In the genomic region with DNA sequence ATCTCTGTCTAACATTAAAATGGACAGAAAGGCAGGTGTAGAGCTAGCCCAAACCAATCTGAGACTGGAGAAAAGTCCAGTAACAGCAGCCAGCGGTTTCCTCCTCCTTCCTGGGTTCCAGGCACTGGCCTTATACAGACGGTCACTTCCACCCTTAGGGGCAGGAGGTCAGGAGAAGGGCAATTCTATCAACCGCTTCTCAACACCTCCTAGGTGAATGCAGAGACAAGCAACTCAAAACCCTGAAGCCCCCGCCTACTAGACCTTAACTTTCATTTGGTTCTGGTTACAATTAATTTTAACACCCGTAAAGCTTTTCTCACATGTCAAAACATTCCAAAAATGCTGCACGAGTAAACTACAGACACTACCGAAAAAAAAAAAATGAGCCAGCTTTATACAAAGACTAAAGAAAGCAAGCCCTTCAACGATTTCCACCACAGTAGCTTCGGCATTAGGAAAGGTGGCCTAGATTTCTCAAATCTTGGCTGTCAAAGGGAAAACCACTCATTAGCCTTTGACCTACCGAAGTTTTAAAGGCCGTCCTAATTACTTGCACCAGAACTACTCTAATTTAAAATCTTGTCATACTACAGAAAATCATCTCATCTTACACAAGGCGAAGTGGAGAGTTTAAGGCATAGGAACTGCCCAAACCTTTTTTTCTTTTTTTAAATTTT, we compare ENCODE assay signal across 7 mouse cellular contexts. TPM values are rescaled to one million over a fixed set of nuclear protein-coding genes. Genes with fewer than 3 reads are reported as not detected.
A peak's percentile ranks its signal among the peaks of the same experiment; 100 is the strongest.
DNase-seq lines count a peak whose midpoint lies in the region; ATAC-seq and TF ChIP-seq lines count a peak whose summit lies in the region.

No protein-coding gene starts in this region.

- peak; percentile 49 for DNase-seq in 416B (ENCODE audit: low read depth)
- DNase-seq in CH12.LX (ENCODE audit: extremely low read depth), result no peak
- DNase-seq in cerebellum, postnatal 14 days, result no peak
- DNase-seq in testis, postnatal 14 days (ENCODE audit: low spot score), result no peak
- no peak for DNase-seq in layer of hippocampus, postnatal 10 days (ENCODE audit: low spot score in 2 of 2)

- under 1% methylated on average over 12 of the region's 12 CpGs for WGBS in forebrain, embryonic 13.5 days
- WGBS in liver, embryonic 16.5 days (ENCODE audit: insufficient replicate concordance), result 1% methylated on average over 12 of the region's 12 CpGs

- dilution Hi-C loops in CH12.LX (cut with MboI; ENCODE audit: extremely low pct_ligation_motif_present, extremely low pct_unique_long_range_greater_than_20kb, low sequenced_read_pairs), result no loop called here

- no peak for ATAC-seq in forebrain, embryonic 13.5 days
- no peak for ATAC-seq in liver, embryonic 16.5 days (ENCODE audit: low read depth)

- in situ Hi-C loops in CH12.LX (cut with MboI; ENCODE audit: low pct_ligation_motif_present, low pct_unique_long_range_greater_than_20kb, low sequenced_read_pairs), result no loop called here

- TF ChIP-seq RAD21 in CH12.LX (IDR thresholded peaks at IDR 0.05; ENCODE audit: low read depth, low read length), result no peak

- peaks cover 13 to 53% of the 10 kb centered on the region in 2 experiments for H3K4me1 ChIP-seq in CH12.LX (ENCODE audit: control insufficient read depth in 1 of 2, insufficient read depth in 2 of 2)
- H3K4me1 ChIP-seq in forebrain, embryonic 13.5 days, result peaks cover 44% of the 10 kb centered on the region
- peaks cover 30% of the 10 kb centered on the region for H3K4me1 ChIP-seq in liver, embryonic 16.5 days (ENCODE audit: control insufficient read depth, low read depth, low read length)

- no peak for TF ChIP-seq CTCF in CH12.LX (conservative IDR thresholded peaks at IDR 0.05 in 1 of 2, IDR thresholded peaks at IDR 0.05 in 1 of 2; ENCODE audit: low read depth in 2 of 2, low read length in 2 of 2)

- H3K36me3 ChIP-seq in CH12.LX (replicated peaks in 1 of 2; ENCODE audit: control insufficient read depth in 1 of 2, insufficient read depth in 1 of 2, low read length in 1 of 2), result peaks cover 0 to 10% of the 10 kb centered on the region in 2 experiments
- peaks cover 7% of the 10 kb centered on the region for H3K36me3 ChIP-seq in forebrain, embryonic 13.5 days (ENCODE audit: poor library complexity, severe bottlenecking)
- H3K36me3 ChIP-seq in liver, embryonic 16.5 days (ENCODE audit: control insufficient read depth, insufficient read depth), result no peaks in the 10 kb centered on the region

- no peak for TF ChIP-seq POLR2A in CH12.LX (IDR thresholded peaks at IDR 0.05; ENCODE audit: low read depth, low read length)

- H3K79me2 ChIP-seq in CH12.LX (replicated peaks; ENCODE audit: control insufficient read depth, extremely low read depth, insufficient read depth, poor library complexity, severe bottlenecking), result peaks cover 53% of the 10 kb centered on the region

- TF ChIP-seq EP300 in CH12.LX (IDR thresholded peaks at IDR 0.05; ENCODE audit: low read length), result no peak

- peak overlapping the region; percentile 100 for H3K9ac ChIP-seq in CH12.LX (ENCODE audit: insufficient read depth, low read depth)
- H3K9ac ChIP-seq in forebrain, embryonic 13.5 days, result peak overlapping the region; percentile 94
- peak overlapping the region; percentile 87 for H3K9ac ChIP-seq in liver, embryonic 16.5 days (ENCODE audit: low read depth, low read length)

- H3K27ac ChIP-seq in CH12.LX (ENCODE audit: insufficient read depth, low read depth), result no peak overlapping the region
- H3K27ac ChIP-seq in forebrain, embryonic 13.5 days, result peak overlapping the region; percentile 96
- H3K27ac ChIP-seq in liver, embryonic 16.5 days (ENCODE audit: low read length), result peak overlapping the region; percentile 84; the same call in 1 of the 2 replicates

- no peaks in the 10 kb centered on the region for H3K9me3 ChIP-seq in CH12.LX (replicated peaks; ENCODE audit: low read length)
- no peaks in the 10 kb centered on the region for H3K9me3 ChIP-seq in forebrain, embryonic 13.5 days (replicated peaks)
- H3K9me3 ChIP-seq in liver, embryonic 16.5 days (replicated peaks; ENCODE audit: control insufficient read depth, low read length), result no peaks in the 10 kb centered on the region

- peak overlapping the region; percentile 97 for H3K4me2 ChIP-seq in CH12.LX (ENCODE audit: insufficient read depth, low read depth, poor library complexity, severe bottlenecking)
- H3K4me2 ChIP-seq in forebrain, embryonic 13.5 days, result peak overlapping the region; percentile 98
- peak overlapping the region; percentile 71 for H3K4me2 ChIP-seq in liver, embryonic 16.5 days (ENCODE audit: low read depth, low read length)

- H3K4me3 ChIP-seq in CH12.LX (replicated peaks in 1 of 3; ENCODE audit: low read depth in 2 of 3, low read length in 2 of 3, poor library complexity in 1 of 3), result peak overlapping the region; percentile 74 to 99 (median 85)
- H3K4me3 ChIP-seq in forebrain, embryonic 13.5 days, result peak overlapping the region; percentile 76
- H3K4me3 ChIP-seq in liver, embryonic 16.5 days (ENCODE audit: low read depth, low read length), result peak overlapping the region; percentile 74

- no peaks in the 10 kb centered on the region for H3K27me3 ChIP-seq in CH12.LX (replicated peaks)
- no peaks in the 10 kb centered on the region for H3K27me3 ChIP-seq in forebrain, embryonic 13.5 days
- no peaks in the 10 kb centered on the region for H3K27me3 ChIP-seq in liver, embryonic 16.5 days (ENCODE audit: control insufficient read depth, insufficient read depth, low read depth, low read length)

TF ChIP-seq in CH12.LX, 34 proteins besides CTCF, POLR2A, EP300 and RAD21:
- TF ChIP-seq UBTF (IDR thresholded peaks at IDR 0.05; ENCODE audit: low read depth, low read length) (no peak), ZNF384 (IDR thresholded peaks at IDR 0.05; ENCODE audit: low read depth, low read length) (no peak), PAX5 (IDR thresholded peaks at IDR 0.05; ENCODE audit: low read length) (no peak), SIN3A (IDR thresholded peaks at IDR 0.05; ENCODE audit: low read length) (no peak), ETS1 (conservative IDR thresholded peaks at IDR 0.05; ENCODE audit: low read depth, low read length) (no peak), TBP (conservative IDR thresholded peaks at IDR 0.05; ENCODE audit: low read depth, low read length) (no peak), IRF4 (IDR thresholded peaks at IDR 0.05; ENCODE audit: low read depth, low read length) (no peak), SMC3 (IDR thresholded peaks at IDR 0.05; ENCODE audit: low read depth, low read length) (no peak), ZMIZ1 (IDR thresholded peaks at IDR 0.05; ENCODE audit: low read depth, low read length) (no peak), GABPA (IDR thresholded peaks at IDR 0.05; ENCODE audit: insufficient replicate concordance, low read depth, low read length) (no peak), JUN (IDR thresholded peaks at IDR 0.05; ENCODE audit: insufficient read depth, low read depth, low read length) (no peak)

RNA-seq across cellular contexts. Expression of gene Fam168b, which starts 1.0 kb away (rescaled TPM):
- total RNA-seq in CH12.LX (2012; rRNA removed) (50.5 and 51.3 TPM in 2 replicates), CH12.LX (2014; rRNA removed) (64.4 and 67.5 TPM in 2 replicates)
- polyA plus RNA-seq in CH12.LX (2012; ENCODE audit: insufficient read length, low read depth), result 57.3 and 60.9 TPM in 2 replicates
- 126 and 137 TPM in 2 replicates for polyA plus RNA-seq in forebrain, embryonic 13.5 days (2015; fragmentation: Nextera tagmentation; extraction: Ambion mirVana)
- 12.7 and 13.5 TPM in 2 replicates for polyA plus RNA-seq in liver, embryonic 16.5 days (2015; fragmentation: Nextera tagmentation; extraction: Ambion mirVana)
- total RNA-seq in layer of hippocampus, postnatal 10 days (2021), result 100 to 1,000 TPM; 203 to 226 TPM

RNA-seq across cellular contexts. Expression of gene Plekhb2, which starts 7.9 kb away (rescaled TPM):
- 15.4 and 21.0 TPM in 2 replicates for total RNA-seq in CH12.LX (2012; rRNA removed)
- 23.8 and 24.6 TPM in 2 replicates for total RNA-seq in CH12.LX (2014; rRNA removed)
- polyA plus RNA-seq in CH12.LX (2012; ENCODE audit: insufficient read length, low read depth), result 30.2 and 44.8 TPM in 2 replicates
- polyA plus RNA-seq in forebrain, embryonic 13.5 days (2015; fragmentation: Nextera tagmentation; extraction: Ambion mirVana), result 53.1 and 61.6 TPM in 2 replicates
- 9.1 and 10.6 TPM in 2 replicates for polyA plus RNA-seq in liver, embryonic 16.5 days (2015; fragmentation: Nextera tagmentation; extraction: Ambion mirVana)
- total RNA-seq in layer of hippocampus, postnatal 10 days (2021), result 100 to 1,000 TPM; 185 to 198 TPM
